Mouse (Mus musculus) induced T-regulatory cell, adult 2 months (primary cell): ENCODE measurements around the gene Mapkapk3.
A peak's percentile ranks its signal among the peaks of the same experiment; 100 is the strongest.
"Not testable (repeated sequence)": the region's sequence is repeated elsewhere in the genome, so short reads cannot be mapped to it uniquely, and the experiment has no call there.

Source experiments
- DNase-seq: peaks from one replicate; pipeline ENCODE4 v3.0.0-alpha.2; 2012; ENCODE audit warnings: low read depth

The Mapkapk3 gene

DNA sequence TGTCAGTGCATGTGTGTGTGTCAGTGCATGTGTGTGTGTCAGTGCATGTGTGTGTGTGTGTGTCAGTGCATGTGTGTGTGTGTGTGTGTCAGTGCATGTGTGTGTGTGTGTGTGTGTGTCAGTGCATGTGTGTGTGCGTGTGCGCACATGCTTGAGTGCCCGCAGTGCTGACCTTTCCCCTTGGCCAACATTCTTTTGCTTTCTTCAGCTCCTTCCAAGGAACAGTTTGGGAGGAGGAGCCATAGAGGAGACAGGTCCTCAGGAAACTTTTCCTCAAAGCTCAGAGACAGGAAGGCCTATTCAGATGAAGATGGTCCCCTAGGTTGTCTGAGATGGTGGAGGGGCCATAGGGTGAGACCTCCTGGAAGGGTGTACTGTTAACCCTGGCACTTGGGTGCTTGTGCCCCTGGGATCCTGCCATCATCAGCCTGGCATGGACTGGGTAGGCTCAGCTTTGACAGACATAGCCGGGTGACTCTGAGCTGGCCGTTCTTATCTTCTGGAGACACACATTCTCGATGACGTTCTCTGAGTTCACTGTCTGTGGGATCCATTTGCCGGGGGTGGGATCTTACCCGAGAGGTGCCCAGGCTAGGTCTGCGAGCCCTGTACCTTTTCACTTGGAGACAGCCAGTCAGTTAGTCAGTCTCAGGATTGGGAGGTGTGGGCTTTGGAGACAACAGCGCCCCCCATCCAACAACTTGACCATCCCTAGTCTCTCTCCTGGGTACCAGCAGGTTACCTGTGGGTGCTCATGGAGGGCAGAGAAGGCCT lies 17.6 kb upstream of the Mapkapk3 start:
- peak; percentile 76 for DNase-seq

DNA sequence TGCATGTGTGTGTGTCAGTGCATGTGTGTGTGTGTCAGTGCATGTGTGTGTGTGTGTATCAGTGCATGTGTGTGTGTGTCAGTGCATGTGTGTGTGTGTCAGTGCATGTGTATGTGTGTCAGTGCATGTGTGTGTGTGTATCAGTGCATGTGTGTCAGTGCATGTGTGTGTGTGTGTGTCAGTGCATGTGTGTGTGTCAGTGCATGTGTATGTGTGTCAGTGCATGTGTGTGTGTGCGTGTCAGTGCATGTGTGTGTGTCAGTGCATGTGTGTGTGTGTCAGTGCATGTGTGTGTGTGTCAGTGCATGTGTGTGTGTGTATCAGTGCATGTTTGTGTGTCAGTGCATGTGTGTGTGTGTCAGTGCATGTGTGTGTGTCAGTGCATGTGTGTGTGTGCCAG lies 17.0 kb upstream of the Mapkapk3 start:
- not testable (repeated sequence) for DNase-seq

DNA sequence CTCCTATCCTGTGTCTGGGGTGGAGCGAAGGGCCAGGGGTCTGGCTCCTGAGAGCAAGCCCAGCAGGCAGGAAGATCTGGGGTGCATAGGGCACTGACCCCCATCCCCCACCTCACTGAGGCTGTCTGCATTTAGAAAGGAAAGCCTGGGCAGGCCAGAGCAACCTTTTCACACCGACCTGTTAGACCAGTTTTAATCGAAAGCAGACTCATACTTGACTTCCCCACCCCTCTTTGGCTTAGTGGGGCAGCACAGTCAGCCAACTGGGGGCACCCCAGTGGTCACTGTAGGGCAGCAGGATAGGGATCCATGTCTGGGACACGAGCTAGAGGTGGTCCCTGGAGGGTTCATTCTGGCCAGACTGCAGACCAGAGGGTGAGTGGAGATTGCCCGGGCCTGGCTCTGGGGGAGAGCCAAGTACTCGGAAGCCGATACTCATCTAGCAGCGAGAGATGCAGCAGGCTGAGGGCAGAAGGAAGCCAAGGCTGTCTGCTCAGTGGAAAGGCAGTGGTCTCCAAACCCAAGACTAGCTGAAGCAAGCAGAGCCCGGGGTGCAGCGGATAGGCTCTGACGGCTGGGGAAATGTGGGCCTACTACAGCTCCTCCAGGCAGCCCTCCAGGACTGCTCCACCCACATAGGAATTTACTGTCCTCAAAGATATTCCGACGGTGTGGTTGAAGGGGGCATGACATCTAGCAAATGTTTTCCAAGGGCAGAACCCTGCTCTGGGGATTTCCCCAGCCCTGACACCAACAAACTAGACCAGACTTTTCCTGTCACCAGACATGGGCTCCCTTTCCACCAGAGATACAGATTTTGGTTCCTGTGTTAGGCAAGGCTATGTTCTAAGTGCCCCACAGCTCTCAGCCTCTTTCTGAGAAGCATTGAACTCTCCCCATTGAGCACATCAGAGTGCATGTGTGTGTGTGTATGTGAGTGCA lies 16.2 kb upstream of the Mapkapk3 start:
- DNase-seq = peak; percentile 94

DNA sequence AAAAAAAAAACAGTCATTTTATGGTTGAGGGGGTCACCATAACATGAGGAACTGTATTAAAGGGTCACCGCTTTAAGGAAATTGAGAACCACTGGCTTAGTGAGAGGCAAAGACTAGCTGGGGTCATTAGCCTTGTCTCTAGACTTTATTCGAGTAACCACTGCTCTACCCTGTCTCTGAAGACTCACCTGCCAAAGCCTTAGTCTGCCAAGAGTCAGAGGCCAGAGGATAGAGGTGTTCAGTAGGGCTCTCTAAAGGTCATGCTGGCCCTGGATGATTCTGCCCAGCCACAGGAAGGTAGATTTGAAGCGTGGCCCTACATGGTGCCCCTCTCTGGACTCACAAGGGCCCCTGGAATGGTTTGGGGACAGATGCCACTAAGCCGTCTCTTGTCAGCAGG lies 15.3 kb upstream of the Mapkapk3 start:
- DNase-seq = no peak

DNA sequence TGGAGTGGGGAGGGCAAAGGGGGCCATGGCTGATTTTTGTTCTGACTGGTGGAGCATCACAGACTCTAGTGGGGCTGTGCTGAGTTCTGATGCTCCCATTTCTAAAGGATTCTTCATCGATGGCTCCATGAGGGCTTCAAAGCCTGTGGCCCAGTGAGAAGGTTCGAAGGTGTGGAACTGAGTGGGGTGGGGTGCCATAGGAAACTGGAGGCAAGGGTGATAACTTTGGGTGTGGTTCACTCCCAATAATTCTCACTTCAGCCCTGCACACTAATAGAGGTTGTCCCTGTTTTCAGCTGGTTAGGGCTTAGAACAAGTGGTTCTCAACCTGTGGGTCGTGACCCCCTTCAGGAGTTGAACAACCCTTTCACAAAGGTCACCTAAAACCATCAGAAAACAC lies 14.7 kb upstream of the Mapkapk3 start:
- DNase-seq = peak; percentile 49

DNA sequence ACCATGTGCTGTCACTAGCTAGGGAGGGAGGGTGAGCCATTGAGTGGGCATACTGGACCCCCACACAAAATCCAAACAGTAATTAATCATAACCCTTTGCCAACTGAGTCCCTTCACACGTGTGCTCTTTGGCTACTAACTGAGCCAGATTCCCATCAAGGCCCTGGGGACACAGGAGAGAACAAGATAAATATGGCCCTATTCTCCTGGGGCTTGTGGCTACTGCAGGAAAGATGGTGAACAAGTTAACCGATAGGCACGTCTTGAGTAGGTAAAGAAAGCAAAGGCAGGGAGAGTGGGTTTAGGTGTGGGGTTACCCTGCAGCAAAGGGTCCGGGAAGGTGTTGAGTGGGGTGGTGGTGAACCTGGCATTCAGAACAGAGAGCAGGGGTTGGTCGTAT lies 14.2 kb upstream of the Mapkapk3 start:
- peak; percentile 48 for DNase-seq

DNA sequence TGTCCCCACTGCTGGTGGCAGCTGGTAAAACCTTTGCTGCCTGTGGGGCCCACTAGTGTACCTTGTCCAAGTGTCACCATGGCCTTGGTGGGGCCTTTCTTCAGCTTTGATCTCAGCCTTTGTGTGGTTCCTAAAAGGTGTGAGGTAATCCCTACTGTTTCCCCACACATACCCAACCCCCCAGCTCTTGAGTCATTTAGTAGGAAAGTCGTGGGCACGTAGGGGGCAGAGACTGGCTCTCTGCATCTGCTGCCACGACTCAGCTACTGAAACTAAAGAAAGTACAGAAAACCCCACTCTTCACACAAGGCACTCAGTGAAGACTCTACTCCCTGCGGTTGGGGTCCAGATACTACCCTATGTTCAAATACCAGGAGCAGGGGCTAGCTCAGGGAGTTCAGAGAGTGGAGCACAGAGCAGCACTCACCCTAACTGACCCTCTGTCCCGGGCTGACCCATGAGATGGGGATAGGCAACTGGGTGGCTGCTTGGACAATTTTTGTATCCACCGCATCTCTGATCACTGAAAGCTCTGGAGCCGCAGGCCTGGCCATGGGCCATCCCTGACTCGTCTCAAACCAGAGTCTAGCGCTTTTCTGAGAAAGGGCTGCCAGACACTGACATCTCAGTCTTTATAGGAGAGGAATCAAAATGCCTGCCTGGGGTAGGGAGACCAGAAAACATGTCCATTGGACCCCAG lies 13.6 kb upstream of the Mapkapk3 start:
- peak; percentile 87 for DNase-seq

DNA sequence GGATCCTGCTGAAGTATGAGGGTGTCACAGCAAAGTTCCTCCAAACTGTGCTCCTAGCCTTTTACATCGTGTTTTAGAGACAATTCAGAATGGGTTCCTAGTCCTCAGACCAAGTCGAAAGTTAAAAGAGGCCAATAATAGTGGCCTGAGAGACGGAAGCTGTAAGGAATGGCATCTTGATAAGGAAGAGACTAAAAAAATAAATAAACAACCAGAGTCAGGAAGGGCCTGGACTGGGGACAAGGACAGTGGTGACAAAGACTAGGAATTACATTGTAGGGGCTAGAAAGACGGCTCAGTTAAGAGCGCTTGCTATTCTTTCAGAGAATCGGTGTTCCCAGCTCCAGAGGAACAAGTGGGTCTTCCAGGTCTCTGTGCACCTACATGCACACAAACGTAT lies 12.9 kb upstream of the Mapkapk3 start:
- DNase-seq = no peak

DNA sequence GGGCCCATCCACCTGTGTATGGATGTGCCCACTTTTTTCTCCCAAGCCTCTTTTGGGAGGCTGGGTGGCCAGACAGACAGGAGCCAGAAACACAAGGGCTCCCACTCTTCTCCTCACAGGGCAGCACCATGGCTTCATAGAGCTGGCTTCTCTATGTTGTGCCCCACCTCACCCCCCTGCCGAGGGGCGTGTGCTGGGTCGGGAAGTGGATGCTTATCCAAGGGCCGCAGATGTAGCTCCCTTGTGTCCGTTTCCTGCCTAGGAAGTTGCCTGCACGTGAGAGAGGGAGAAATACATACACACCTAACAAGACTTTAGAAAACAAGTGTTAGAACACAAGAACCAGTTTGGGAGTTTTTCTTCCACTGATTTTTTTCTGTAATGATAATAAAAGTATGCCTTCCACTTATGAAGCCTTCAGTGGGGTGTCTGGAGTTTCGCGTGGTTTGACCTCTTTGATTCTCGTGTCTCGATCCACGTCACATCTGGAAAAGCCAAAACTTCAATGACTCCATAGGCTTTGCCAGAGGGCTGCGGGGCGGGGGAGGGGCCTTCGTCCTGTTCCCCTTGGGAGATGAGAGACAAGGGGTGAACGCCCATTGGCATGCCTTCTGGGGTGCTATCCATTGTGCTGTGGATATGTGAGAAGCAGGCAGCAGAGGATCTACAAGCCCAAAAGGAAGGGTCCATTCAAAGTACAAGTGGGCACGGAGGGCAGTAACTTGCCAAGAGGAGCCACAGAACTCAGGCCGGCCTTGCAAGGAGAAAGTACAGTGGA lies 12.1 kb upstream of the Mapkapk3 start:
- DNase-seq = peak; percentile 58

DNA sequence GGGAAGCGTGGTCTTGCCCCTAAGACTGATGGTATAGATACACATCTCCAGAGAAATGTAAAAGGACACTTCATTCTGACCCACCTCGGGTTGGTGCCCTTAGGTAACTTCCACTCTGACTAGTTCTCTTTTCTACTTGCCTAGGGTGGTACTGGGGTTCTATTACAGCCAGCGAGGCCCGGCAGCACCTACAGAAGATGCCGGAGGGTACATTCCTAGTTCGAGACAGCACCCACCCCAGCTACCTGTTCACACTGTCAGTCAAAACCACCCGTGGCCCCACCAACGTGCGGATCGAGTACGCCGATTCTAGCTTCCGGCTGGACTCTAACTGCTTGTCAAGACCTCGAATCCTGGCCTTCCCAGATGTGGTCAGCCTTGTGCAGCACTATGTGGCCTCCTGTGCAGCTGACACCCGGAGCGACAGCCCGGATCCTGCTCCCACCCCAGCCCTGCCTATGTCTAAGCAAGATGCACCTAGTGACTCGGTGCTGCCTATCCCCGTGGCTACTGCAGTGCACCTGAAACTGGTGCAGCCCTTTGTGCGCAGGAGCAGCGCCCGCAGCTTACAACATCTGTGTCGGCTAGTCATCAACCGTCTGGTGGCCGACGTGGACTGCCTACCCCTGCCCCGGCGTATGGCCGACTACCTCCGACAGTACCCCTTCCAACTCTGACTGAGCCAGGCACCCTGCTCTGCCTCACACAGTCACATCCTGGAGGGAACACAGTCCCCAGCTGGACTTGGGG lies 10.7 kb upstream of the Mapkapk3 start:
- peak; percentile 71 for DNase-seq

DNA sequence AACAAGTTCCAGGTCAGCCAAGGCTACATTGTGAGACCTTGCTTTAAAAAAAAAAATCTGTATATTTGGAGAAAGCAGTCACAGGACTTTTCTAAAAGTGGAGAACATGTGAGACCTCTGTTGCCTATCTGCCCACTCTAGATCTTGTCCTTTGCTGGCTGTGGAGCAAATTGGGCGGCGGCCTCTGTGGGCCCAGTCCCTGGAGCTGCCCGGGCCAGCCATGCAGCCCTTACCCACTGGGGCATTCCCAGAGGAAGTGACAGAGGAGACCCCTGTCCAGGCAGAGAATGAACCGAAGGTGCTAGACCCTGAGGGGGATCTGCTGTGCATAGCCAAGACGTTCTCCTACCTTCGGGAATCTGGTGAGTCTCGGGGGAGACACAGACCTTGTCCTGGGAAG lies 10.1 kb upstream of the Mapkapk3 start:
- no peak for DNase-seq

DNA sequence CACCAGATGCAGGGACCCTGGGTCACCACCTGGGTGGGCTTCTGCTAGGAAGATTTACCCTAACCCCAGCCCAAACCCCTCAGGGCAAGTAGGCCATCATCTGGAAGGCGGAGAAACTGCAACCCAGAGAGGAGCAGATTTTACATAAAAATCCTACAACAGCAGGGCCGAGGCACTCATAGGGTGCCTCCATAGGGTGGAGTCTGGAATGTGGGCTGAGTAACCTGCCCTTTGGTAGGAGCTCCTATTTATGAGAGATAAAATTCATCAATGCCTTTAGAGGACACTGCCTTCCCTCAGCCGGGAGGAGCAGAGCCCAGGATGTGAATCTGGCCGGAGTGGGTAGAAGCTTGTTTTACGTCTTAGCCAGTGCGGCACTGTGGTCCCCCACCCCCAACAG lies 9.2 kb upstream of the Mapkapk3 start:
- DNase-seq = peak; percentile 70

DNA sequence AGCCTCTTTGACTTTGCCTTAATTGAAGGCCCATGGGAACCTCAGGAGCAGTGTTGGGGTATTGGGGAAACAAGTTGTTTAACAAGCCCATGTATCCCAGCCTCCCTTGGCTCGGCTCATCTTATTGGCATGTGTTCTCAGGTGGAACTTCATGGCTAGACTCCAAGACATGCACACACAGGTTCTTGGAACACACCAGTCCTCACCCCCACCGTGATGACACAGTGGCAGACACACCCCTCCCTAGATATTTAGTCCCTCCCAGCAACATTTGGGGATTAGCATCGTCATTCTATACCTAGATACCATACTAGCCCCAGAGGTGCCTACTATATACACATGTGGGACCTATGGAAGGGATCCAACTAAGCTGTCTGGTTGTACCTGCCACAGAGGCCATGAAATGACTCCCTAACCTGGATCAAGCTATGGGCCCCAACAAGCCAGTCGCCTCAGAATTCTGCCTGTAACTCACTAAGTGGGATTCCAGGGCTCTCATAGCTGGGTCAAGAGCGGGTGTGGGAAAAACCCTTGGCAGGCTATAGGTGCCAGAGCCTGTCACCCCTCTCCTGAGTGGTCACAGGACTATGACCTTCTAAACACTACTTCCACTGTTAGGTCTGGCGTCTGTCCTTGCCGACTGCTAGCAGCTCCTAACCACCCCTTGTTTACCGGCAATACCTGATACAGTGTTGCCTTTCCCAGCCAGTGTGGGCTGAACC lies 8.5 kb upstream of the Mapkapk3 start:
- peak; percentile 86 for DNase-seq

DNA sequence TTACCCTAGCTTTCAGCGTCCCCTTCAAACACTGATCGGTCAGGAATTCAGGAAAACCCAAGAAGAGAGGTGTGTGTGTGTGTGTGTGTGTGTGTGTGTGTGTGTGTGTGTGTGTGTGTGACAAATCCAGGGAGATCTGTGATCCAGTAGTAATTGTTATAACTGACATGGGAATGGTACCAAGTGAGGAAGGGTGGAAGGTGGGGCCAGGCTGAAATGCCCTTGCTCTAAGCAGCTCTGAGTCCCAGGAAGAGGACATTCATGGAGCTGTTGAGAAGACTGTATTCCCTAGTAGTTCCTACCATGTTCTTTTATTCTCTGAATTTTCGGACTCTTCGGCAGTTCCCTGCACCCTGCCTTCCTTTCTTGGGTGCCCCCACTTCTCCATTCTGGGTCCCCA lies 8.0 kb upstream of the Mapkapk3 start:
- no peak for DNase-seq

DNA sequence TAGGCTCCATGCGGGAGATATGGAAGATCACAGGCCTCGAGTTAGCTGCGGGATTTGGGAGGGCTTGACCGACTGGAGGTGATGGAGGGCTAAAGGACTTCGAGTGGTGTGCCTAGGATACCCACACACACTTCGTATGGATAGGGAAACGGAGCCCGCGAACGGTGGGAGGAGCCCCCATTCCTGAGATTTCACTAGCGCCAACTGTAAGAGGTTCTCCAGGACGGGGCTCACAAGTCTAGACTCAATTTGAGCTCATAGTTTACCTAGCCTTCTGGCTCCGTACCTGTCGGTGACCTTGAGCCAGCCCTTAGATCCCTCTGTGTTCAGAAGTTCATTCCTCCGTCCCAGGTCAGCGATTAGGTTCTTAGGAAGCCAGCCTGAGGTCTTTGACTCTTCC lies 7.4 kb upstream of the Mapkapk3 start:
- peak; percentile 72 for DNase-seq

DNA sequence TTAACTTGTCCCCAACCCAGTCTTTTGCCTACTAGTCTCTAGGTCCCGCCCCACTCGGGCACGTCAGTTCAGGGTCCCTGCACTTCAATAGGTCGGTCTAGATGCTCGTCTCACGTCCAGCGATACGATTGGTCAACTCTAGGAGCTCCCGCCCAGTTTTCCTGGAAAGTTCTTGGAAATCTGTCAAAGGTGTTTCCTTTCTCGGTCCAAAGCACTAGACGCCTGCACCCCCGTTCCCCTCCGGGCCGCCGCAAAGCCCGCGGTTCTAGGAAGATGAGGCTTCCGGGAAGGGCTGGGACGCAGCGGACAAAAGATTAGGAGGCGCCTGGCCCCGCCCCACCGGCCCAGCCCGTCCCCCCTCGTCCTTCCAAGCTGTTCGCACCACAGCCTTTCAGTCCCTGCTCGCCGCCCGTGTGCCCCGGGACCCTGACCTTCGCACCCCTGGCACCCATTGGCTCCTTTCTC lies 6.9 kb upstream of the Mapkapk3 start:
- peak; percentile 95 for DNase-seq

DNA sequence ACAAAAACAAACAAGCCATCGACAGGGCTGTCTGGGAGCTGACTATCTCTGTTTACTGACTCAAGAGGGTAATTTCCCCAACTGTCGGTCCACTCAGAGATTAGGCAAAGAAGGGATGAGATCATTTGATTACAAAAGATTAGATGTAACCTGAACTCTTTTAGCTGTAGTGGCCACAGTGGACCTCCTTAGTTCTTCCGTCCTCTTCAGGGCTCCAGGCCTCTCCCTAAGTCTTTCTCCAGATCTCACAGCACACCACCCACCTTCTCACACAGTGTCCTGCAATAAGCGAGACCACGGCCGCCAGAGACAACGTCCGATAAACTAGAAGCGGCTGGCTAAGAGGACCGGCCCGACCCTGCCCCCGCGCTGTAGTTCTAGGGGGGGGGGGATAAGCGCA lies 6.4 kb upstream of the Mapkapk3 start:
- DNase-seq = no peak

DNA sequence AAGGTAGTCTGAATTCAATTTTAAA lies 6.2 kb upstream of the Mapkapk3 start, which contains the start of gene Cish:
Cish (plus strand) TSS at position 11 of the 25 bp plus-strand sequence.
- no peak for DNase-seq

DNA sequence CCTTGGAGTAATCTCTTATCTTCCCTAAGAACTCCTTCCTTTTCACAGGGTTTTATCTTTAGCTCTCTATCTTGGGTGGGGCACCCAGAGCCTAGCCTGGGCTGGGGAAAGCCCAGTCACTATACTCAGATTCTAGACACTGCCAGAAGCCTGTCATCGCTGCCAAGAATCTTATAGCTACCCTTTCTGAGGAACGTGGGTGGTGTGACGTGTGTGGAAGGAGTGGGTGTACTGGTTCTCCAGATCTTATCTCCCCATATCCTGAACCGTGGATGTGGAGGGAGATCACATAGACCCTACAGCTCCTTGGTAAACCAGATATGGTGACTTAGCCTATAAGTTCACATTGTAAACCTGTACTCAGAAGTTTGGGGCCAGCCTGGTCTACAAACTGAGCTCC lies 5.9 kb upstream of the Mapkapk3 start:
- DNase-seq = peak; percentile 95

DNA sequence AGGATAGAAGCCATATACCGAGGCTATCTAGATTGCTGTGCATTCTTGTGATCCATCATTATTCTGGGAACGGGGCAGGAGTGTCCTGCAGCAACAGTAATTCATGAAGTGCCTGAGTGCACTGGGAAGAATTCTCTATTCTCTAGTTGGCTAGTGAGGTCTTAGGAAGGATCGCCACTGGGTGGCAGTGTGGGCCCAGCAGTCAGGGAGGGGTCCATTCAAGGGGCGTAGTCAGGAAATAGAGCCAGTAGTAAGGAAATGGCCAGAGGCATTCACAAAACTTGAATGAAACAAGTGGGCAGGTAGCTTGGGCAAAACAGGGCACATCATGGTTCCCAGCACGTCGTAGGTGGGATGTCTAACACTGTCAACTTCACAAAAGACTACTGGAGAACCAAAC lies 4.6 kb upstream of the Mapkapk3 start:
- peak; percentile 92 for DNase-seq

DNA sequence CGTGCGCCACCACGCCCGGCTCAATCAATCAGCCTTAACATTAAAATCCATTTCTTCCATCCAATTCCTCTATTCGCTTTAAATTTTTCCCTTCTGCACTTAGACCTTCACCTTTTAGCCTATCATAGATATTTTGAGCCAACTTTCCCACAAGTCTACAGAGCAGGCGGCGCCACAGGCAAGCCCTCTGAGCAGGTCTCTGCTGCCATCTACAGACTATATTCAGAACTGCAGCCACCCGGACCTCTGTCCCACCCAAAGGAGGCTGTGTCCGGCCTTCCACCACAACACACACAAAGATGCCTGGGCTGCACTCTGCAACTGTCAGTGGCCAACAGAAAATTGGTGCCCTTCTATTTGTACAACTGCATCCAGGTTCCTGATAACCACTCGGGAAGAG lies 1.2 kb upstream of the Mapkapk3 start:
- peak; percentile 88 for DNase-seq
